Mouse (Mus musculus) CH12.LX (cell line): Measurements from ENCODE around the gene Rwdd2a. TPM values are rescaled to one million over a fixed set of nuclear protein-coding genes. Genes with fewer than 3 reads are reported as not detected.

Experiments used
- DNase-seq: peaks from one replicate; pipeline ENCODE4 v3.0.0-alpha.2; 2013; ENCODE audit errors: extremely low read depth
- H3K27ac ChIP-seq: 2 replicates; pipeline ENCODE4 v1.5.1; 2012; ENCODE audit warnings: low read depth, mild to moderate bottlenecking, control low read depth, moderate library complexity; ENCODE audit not compliant: insufficient read depth
- H3K27me3 ChIP-seq: replicated peaks from 2 replicates; pipeline ENCODE3; 2012; ENCODE audit warnings: inconsistent platforms
- H3K36me3 ChIP-seq, 2 experiments: replicated peaks in 1 of 2; 2 replicates each; pipeline versions ENCODE3 to v1.6.1; 2012; ENCODE audit warnings: inconsistent platforms in 1 of 2, low read length in 1 of 2, mild to moderate bottlenecking in 1 of 2, mixed read lengths in 1 of 2, moderate library complexity in 1 of 2; ENCODE audit not compliant: control insufficient read depth in 1 of 2, insufficient read depth in 1 of 2
- H3K4me1 ChIP-seq, 2 experiments: 2 replicates each; pipeline ENCODE4 v1.6.1; 2012; ENCODE audit warnings: inconsistent platforms in 1 of 2, moderate library complexity in 1 of 2; ENCODE audit not compliant: insufficient read depth in 2 of 2, control insufficient read depth in 1 of 2
- H3K4me2 ChIP-seq: 2 replicates; pipeline ENCODE4 v1.6.1; 2012; ENCODE audit warnings: low read depth, mild to moderate bottlenecking, control low read depth; ENCODE audit not compliant: poor library complexity, insufficient read depth, severe bottlenecking
- H3K4me3 ChIP-seq, 3 experiments: fragments of 150-350 bp in 1 of 3; sonication (generic) in 1 of 3; replicated peaks in 1 of 3; 2 replicates each; pipeline versions ENCODE3 to v1.5.1; 2011 to 2012; ENCODE audit warnings: low read depth in 2 of 3, low read length in 2 of 3, mild to moderate bottlenecking in 2 of 3, moderate library complexity in 2 of 3, control low read depth in 1 of 3, improper control_type of control experiment in 1 of 3, inconsistent platforms in 1 of 3, mixed read lengths in 1 of 3; ENCODE audit not compliant: poor library complexity in 1 of 3
- H3K79me2 ChIP-seq: replicated peaks from 2 replicates; pipeline ENCODE4 v1.6.1; 2012; ENCODE audit warnings: mild to moderate bottlenecking, moderate library complexity; ENCODE audit not compliant: control insufficient read depth, poor library complexity, insufficient read depth, severe bottlenecking; ENCODE audit errors: extremely low read depth
- H3K9ac ChIP-seq: 2 replicates; pipeline ENCODE4 v1.6.1; 2012; ENCODE audit warnings: low read depth, mild to moderate bottlenecking, control low read depth, moderate library complexity; ENCODE audit not compliant: insufficient read depth
- H3K9me3 ChIP-seq: replicated peaks from 2 replicates; pipeline ENCODE3; 2012; ENCODE audit warnings: low read length, inconsistent platforms, mixed read lengths
- BHLHE40 ChIP-seq: IDR thresholded peaks from 2 replicates; pipeline ENCODE4 v1.6.1; 2011; ENCODE audit warnings: mild to moderate bottlenecking, low read depth, low read length, improper control_type of control experiment
- CTCF ChIP-seq, 2 experiments: IDR thresholded peaks in 1 of 2; conservative IDR thresholded peaks in 1 of 2; 2 replicates each; pipeline ENCODE4 v1.5.1; 2011 to 2012; ENCODE audit warnings: low read depth in 2 of 2, low read length in 2 of 2, improper control_type of control experiment in 1 of 2, inconsistent platforms in 1 of 2, mild to moderate bottlenecking in 1 of 2, moderate library complexity in 1 of 2
- E2F4 ChIP-seq: IDR thresholded peaks from 2 replicates; pipeline ENCODE4 v1.6.1; 2011; ENCODE audit warnings: low read depth, low read length, improper control_type of control experiment; ENCODE audit not compliant: insufficient replicate concordance
- EP300 ChIP-seq: IDR thresholded peaks from 2 replicates; pipeline ENCODE4 v1.6.1; 2011; ENCODE audit warnings: low read length, improper control_type of control experiment
- ETS1 ChIP-seq: conservative IDR thresholded peaks from 2 replicates; pipeline ENCODE4 v1.6.1; 2012; ENCODE audit warnings: low read depth, mild to moderate bottlenecking, inconsistent platforms, low read length, improper control_type of control experiment, moderate library complexity
- GABPA ChIP-seq: IDR thresholded peaks from 2 replicates; pipeline ENCODE4 v1.6.1; 2012; ENCODE audit warnings: low read depth, low read length, improper control_type of control experiment, inconsistent platforms; ENCODE audit not compliant: insufficient replicate concordance
- JUN ChIP-seq: IDR thresholded peaks from 2 replicates; pipeline ENCODE4 v1.6.1; 2011; ENCODE audit warnings: low read depth, mild to moderate bottlenecking, low read length, improper control_type of control experiment, moderate library complexity; ENCODE audit not compliant: insufficient read depth
- JUND ChIP-seq: conservative IDR thresholded peaks from 2 replicates; pipeline ENCODE4 v1.6.1; 2011; ENCODE audit warnings: low read depth, low read length, improper control_type of control experiment
- KAT2A ChIP-seq: IDR thresholded peaks from 2 replicates; pipeline ENCODE4 v1.6.1; 2012; ENCODE audit warnings: low read length, improper control_type of control experiment, inconsistent platforms; ENCODE audit not compliant: insufficient replicate concordance
- MAFK ChIP-seq: IDR thresholded peaks from 2 replicates; pipeline ENCODE4 v1.6.1; 2011; ENCODE audit warnings: low read length, improper control_type of control experiment; ENCODE audit not compliant: insufficient replicate concordance
- MAX ChIP-seq: IDR thresholded peaks from 2 replicates; pipeline ENCODE4 v1.6.1; 2011; ENCODE audit warnings: low read length, improper control_type of control experiment
- MEF2A ChIP-seq: IDR thresholded peaks from 2 replicates; pipeline ENCODE4 v1.6.1; 2014; ENCODE audit warnings: low read depth, mild to moderate bottlenecking, inconsistent platforms, low read length, improper control_type of control experiment, borderline replicate concordance
- MXI1 ChIP-seq: IDR thresholded peaks from 2 replicates; pipeline ENCODE4 v1.6.1; 2011; ENCODE audit warnings: mild to moderate bottlenecking, low read depth, low read length, improper control_type of control experiment
- MYC ChIP-seq: IDR thresholded peaks from 2 replicates; pipeline ENCODE4 v1.6.1; 2011; ENCODE audit warnings: low read depth, mild to moderate bottlenecking, improper control_type of control experiment, low read length
- PAX5 ChIP-seq: IDR thresholded peaks from 2 replicates; pipeline ENCODE4 v1.6.1; 2012; ENCODE audit warnings: low read length, inconsistent platforms, mixed read lengths
- POLR2AphosphoS2 ChIP-seq: IDR thresholded peaks from 2 replicates; pipeline ENCODE4 v1.6.1; 2011; ENCODE audit warnings: low read depth, low read length, improper control_type of control experiment
- RAD21 ChIP-seq: IDR thresholded peaks from 2 replicates; pipeline ENCODE4 v1.6.1; 2011; ENCODE audit warnings: low read depth, mild to moderate bottlenecking, low read length, improper control_type of control experiment, moderate library complexity
- RCOR1 ChIP-seq: conservative IDR thresholded peaks from 2 replicates; pipeline ENCODE4 v1.6.1; 2012; ENCODE audit warnings: low read depth, mild to moderate bottlenecking, inconsistent platforms, low read length, improper control_type of control experiment
- SMC3 ChIP-seq: IDR thresholded peaks from 2 replicates; pipeline ENCODE4 v1.6.1; 2011; ENCODE audit warnings: low read depth, low read length, improper control_type of control experiment
- TBP ChIP-seq: conservative IDR thresholded peaks from 2 replicates; pipeline ENCODE4 v1.6.1; 2011; ENCODE audit warnings: low read depth, low read length, improper control_type of control experiment
- TCF12 ChIP-seq: IDR thresholded peaks from 2 replicates; pipeline ENCODE4 v1.6.1; 2014; ENCODE audit warnings: low read depth, mild to moderate bottlenecking, inconsistent platforms, low read length, improper control_type of control experiment
- ZC3H11A ChIP-seq: IDR thresholded peaks from 2 replicates; pipeline ENCODE4 v1.6.1; 2012; ENCODE audit warnings: low read depth, mild to moderate bottlenecking, inconsistent platforms, low read length, improper control_type of control experiment
- ZMIZ1 ChIP-seq: IDR thresholded peaks from 2 replicates; pipeline ENCODE4 v1.6.1; 2012; ENCODE audit warnings: low read depth, mild to moderate bottlenecking, inconsistent platforms, low read length, improper control_type of control experiment
- ZNF384 ChIP-seq: IDR thresholded peaks from 2 replicates; pipeline ENCODE4 v1.6.1; 2012; ENCODE audit warnings: low read depth, low read length, improper control_type of control experiment, inconsistent platforms
- dilution Hi-C: fragments of 300-500 bp; cut with MboI; formaldehyde crosslinking; loops from 2 replicates; pipeline ENCODE4 v1.14.3; 2020; ENCODE audit warnings: low sequenced_read_pairs; ENCODE audit not compliant: extremely low pct_unique_long_range_greater_than_20kb, extremely low pct_ligation_motif_present
- in situ Hi-C: fragments of 300-500 bp; cut with MboI; formaldehyde crosslinking; loops from 3 replicates; pipeline ENCODE4 v1.14.3; 2019; ENCODE audit warnings: low sequenced_read_pairs, low pct_ligation_motif_present, low pct_unique_long_range_greater_than_20kb, mixed read lengths
- polyA plus RNA-seq: library from polyadenylated mRNA; unstranded; fragments of >175 nt; gene quantifications from 2 replicates; pipeline ENCODE4 v1.2.1, GENCODE M21; 2012; ENCODE audit warnings: low read depth; ENCODE audit not compliant: insufficient read length
- total RNA-seq, 2 experiments: library from RNA; depleted of rRNA; stranded (reverse); fragments of 300-350 nt in 1 of 2; fragments of >200 nt in 1 of 2; gene quantifications; 2 replicates each; pipeline ENCODE4 v1.2.3; 2012 to 2014

Gene Rwdd2a
- total and polyA plus RNA-seq, 3 experiments: 1.7 to 2.9 (median 2.1) TPM

DNA sequence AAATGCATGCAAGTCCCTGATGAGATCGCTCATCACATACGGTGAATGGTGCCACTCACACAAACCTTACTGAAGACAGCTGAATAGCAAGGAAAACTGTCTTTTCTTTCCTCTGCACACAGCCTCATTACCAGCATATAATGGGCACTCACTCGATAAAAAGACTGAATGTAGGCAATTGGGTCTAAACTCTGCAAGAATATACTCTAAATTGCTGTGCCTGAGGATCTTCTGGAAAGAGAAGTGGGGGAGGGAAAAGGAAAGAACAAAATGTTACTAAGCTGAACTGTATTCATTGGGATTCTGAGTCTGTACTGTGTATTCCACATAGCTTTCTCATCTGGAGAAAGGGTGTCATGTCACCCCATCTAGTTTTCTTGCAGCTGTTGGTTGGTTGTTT, 28.3 kb upstream of the Rwdd2a start:
- no peaks in the 10 kb centered on the region for H3K9me3 ChIP-seq
- dilution Hi-C loops (no loop called here), in situ Hi-C loops (no loop called here)
- no peak overlapping the region for H3K4me3 ChIP-seq
- H3K9ac ChIP-seq: no peak overlapping the region
- no peaks in the 10 kb centered on the region for H3K79me2 ChIP-seq
- no peak for DNase-seq
- H3K36me3 ChIP-seq: peaks cover 34 to 64% of the 10 kb centered on the region in 2 experiments
- no peaks in the 10 kb centered on the region for H3K4me1 ChIP-seq
- no peak overlapping the region for H3K4me2 ChIP-seq
- no peaks in the 10 kb centered on the region for H3K27me3 ChIP-seq
- TF ChIP-seq MXI1 (no peak), ETS1 (no peak), RAD21 (no peak), PAX5 (no peak), RCOR1 (no peak), TCF12 (no peak), E2F4 (no peak), TBP (no peak)
- H3K27ac ChIP-seq: no peak overlapping the region

DNA sequence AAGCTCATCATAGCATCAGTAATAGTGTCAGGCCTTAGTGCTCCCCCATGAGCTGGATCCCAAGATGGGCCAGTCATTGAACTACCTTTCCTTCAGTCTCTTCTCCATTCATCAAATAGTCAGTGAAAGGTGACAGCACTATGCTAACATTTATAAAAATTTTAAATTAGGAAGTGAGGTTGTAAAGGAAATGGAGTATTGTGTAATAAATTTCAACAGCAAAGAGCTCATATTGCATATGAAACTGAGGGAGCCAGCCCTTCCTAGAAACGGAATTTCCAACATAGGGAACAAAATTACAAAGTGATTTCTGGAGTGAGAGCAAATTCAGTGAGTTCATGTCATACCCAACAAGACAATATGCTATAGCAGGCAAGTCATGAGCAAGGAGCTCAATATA, 27.2 kb upstream of the Rwdd2a start:
- Histone ChIP-seq H3K4me1 (no peaks in the 10 kb centered on the region), H3K79me2 (no peaks in the 10 kb centered on the region), H3K4me3 (no peak overlapping the region), H3K4me2 (no peak overlapping the region), H3K9ac (no peak overlapping the region), H3K36me3 (peaks cover 42 to 75% of the 10 kb centered on the region in 2 experiments), H3K27ac (no peak overlapping the region), H3K9me3 (no peaks in the 10 kb centered on the region), H3K27me3 (no peaks in the 10 kb centered on the region)
- in situ Hi-C loops: no loop called here
- TF ChIP-seq JUN (no peak), MYC (no peak)
- no peak for DNase-seq
- dilution Hi-C loops: no loop called here

DNA sequence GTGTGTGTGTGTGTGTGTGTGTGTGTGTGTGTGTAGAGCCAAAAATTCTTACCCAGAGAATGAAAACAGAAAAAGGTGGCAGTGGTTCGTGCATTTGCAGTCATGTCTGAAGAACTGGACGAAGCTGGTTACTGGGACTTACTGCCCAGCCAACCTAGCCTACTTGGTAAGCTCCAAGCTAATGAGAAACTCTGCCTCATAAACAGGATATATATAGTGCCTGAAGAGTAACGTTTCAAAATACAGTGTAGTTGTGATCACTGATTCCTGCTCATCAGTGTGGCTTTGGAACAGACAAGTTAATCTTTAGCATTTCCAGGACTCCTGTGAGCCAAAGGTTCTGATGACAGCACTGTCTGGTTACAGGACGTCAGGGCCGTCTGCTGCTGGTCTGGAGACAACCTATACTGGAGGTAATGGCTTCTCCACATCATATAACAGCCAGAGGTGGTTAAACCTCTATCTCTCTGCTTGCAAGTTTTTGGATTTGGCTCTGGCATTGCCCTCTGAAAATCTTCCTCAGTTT, 22.1 kb upstream of the Rwdd2a start:
- no peak overlapping the region for H3K9ac ChIP-seq
- DNase-seq: no peak
- no peak overlapping the region for H3K4me3 ChIP-seq
- no peak for TF ChIP-seq MXI1
- TF ChIP-seq MEF2A: no peak
- no peak for TF ChIP-seq JUND
- TF ChIP-seq MAFK: no peak
- TF ChIP-seq MAX: no peak
- no peak for TF ChIP-seq ZC3H11A
- no peak for TF ChIP-seq EP300
- no peak for TF ChIP-seq ETS1
- TF ChIP-seq CTCF (conservative IDR thresholded peaks at IDR 0.05 in 1 of 2, IDR thresholded peaks at IDR 0.05 in 1 of 2; ENCODE audit: low read depth in 2 of 2, low read length in 2 of 2): no peak
- TF ChIP-seq TBP: no peak
- TF ChIP-seq POLR2AphosphoS2: no peak
- TF ChIP-seq SMC3: no peak
- no peak for TF ChIP-seq BHLHE40
- no peak for TF ChIP-seq ZMIZ1
- TF ChIP-seq KAT2A: no peak
- TF ChIP-seq MYC: no peak
- TF ChIP-seq ZNF384: no peak
- no peak for TF ChIP-seq GABPA
- TF ChIP-seq, all 38 proteins: peak for 0
- no peaks in the 10 kb centered on the region for H3K4me1 ChIP-seq
- no peak overlapping the region for H3K27ac ChIP-seq
- dilution Hi-C loops: no loop called here
- H3K36me3 ChIP-seq: peaks cover 60 to 84% of the 10 kb centered on the region in 2 experiments
- no peaks in the 10 kb centered on the region for H3K9me3 ChIP-seq
- in situ Hi-C loops: loop anchor here (25.0 kb wide), 1 partner anchor 812 kb away; the partner anchor contains the start of gene Ibtk
- no peaks in the 10 kb centered on the region for H3K27me3 ChIP-seq
- H3K4me2 ChIP-seq: no peak overlapping the region
- H3K79me2 ChIP-seq: no peaks in the 10 kb centered on the region
